Mouse (Mus musculus) C2C12 (cell line): ENCODE data around the gene Hoxa7. TPM values are rescaled to one million over a fixed set of nuclear protein-coding genes. Genes with fewer than 3 reads are reported as not detected.

Source experiments
- H3K27me3 ChIP-seq: one replicate; pipeline ENCODE4 v1.6.1; 2011; ENCODE audit not compliant: control insufficient read depth, insufficient read depth, insufficient read length
- H3K36me3 ChIP-seq: one replicate; pipeline ENCODE4 v1.6.1; 2011; ENCODE audit not compliant: control insufficient read depth, insufficient read depth
- H3K4me3 ChIP-seq: one replicate; pipeline ENCODE4 v1.5.1; 2011; ENCODE audit warnings: mild to moderate bottlenecking, control low read depth; ENCODE audit not compliant: poor library complexity, insufficient read depth, severe bottlenecking
- H3K79me2 ChIP-seq: one replicate; pipeline ENCODE4 v1.6.1; 2011; ENCODE audit not compliant: control insufficient read depth, insufficient read depth
- H3K79me3 ChIP-seq: one replicate; pipeline ENCODE4 v1.6.1; 2011; ENCODE audit warnings: low read depth, control low read depth
- H3ac ChIP-seq: one replicate; pipeline ENCODE3; 2011; ENCODE audit warnings: low read depth; ENCODE audit not compliant: control insufficient read depth, insufficient read length
- CEBPB ChIP-seq: IDR thresholded peaks from one replicate; pipeline ENCODE4 v1.6.1; 2011; ENCODE audit warnings: low read depth, mild to moderate bottlenecking, control low read depth, moderate library complexity
- CTCF ChIP-seq: IDR thresholded peaks from one replicate; pipeline ENCODE4 v1.5.1; 2011; ENCODE audit not compliant: control insufficient read depth, insufficient read depth, insufficient read length
- FOSL1 ChIP-seq: IDR thresholded peaks from one replicate; pipeline ENCODE4 v1.8.0; 2011; ENCODE audit warnings: mild to moderate bottlenecking, low read length; ENCODE audit not compliant: poor library complexity, insufficient read depth, severe bottlenecking
- MAX ChIP-seq: IDR thresholded peaks from one replicate; pipeline ENCODE4 v1.6.1; 2011; ENCODE audit warnings: mild to moderate bottlenecking, control low read depth
- MYOD1 ChIP-seq: IDR thresholded peaks from one replicate; pipeline ENCODE4 v1.6.1; 2011; ENCODE audit warnings: low read depth; ENCODE audit not compliant: control insufficient read depth, insufficient read length
- MYOG ChIP-seq: IDR thresholded peaks from one replicate; pipeline ENCODE4 v1.6.1; 2011; ENCODE audit not compliant: control insufficient read depth, insufficient read length; ENCODE audit errors: extremely low read depth
- USF1 ChIP-seq: IDR thresholded peaks from one replicate; pipeline ENCODE4 v1.6.1; 2011; ENCODE audit warnings: low read depth, mild to moderate bottlenecking, control low read depth, moderate library complexity
- polyA plus RNA-seq: library from polyadenylated mRNA; unstranded; fragments of >200 nt; fragmentation: generic; extraction: Trizol; gene quantifications from one replicate; pipeline ENCODE4 v1.2.1, GENCODE M21; 2012; ENCODE audit warnings: missing spikeins

The Hoxa7 gene
- polyA plus RNA-seq, 1 experiment: 7.5 TPM

- peaks cover 15% of the 10 kb centered on the region for H3K79me3 ChIP-seq
- H3K36me3 ChIP-seq: no peaks in the 10 kb centered on the region
- TF ChIP-seq FOSL1 (no peak), MAX (no peak), CEBPB (no peak), USF1 (peak; percentile 96)
- H3K4me3 ChIP-seq: peak overlapping the region; percentile 57
- peak overlapping the region; percentile 66 for H3ac ChIP-seq
- H3K79me2 ChIP-seq: peaks cover 57% of the 10 kb centered on the region
- H3K27me3 ChIP-seq: no peaks in the 10 kb centered on the region
Observed at GRCm38 (mm10) chr6:52217459-52217768, 4.2 kb downstream of the Hoxa7 start.

- Histone ChIP-seq H3K27me3 (no peaks in the 10 kb centered on the region), H3K36me3 (no peaks in the 10 kb centered on the region), H3K79me3 (peaks cover 19% of the 10 kb centered on the region), H3ac (peak overlapping the region; percentile 80), H3K4me3 (peak overlapping the region; percentile 57), H3K79me2 (peaks cover 58% of the 10 kb centered on the region)
- no peak for TF ChIP-seq FOSL1
- TF ChIP-seq CTCF: no peak
- no peak for TF ChIP-seq MAX
- TF ChIP-seq CEBPB: no peak
- no peak for TF ChIP-seq MYOG
- no peak for TF ChIP-seq MYOD1
- TF ChIP-seq USF1: no peak
Observed at GRCm38 (mm10) chr6:52216691-52217458, 4.8 kb downstream of the Hoxa7 start.

GRCm38 (mm10) chr6:52215771-52216535 lies 5.7 kb downstream of the Hoxa7 start:
- Histone ChIP-seq H3K79me2 (peaks cover 67% of the 10 kb centered on the region), H3K36me3 (no peaks in the 10 kb centered on the region), H3K79me3 (peaks cover 26% of the 10 kb centered on the region), H3K27me3 (no peaks in the 10 kb centered on the region), H3K4me3 (peak overlapping the region; percentile 57), H3ac (peak overlapping the region; percentile 47)
- TF ChIP-seq USF1: no peak
- TF ChIP-seq MYOD1: no peak
- TF ChIP-seq CTCF: no peak
- no peak for TF ChIP-seq MAX
- TF ChIP-seq FOSL1: no peak
- no peak for TF ChIP-seq CEBPB

- Histone ChIP-seq H3K79me2 (peaks cover 74% of the 10 kb centered on the region), H3K36me3 (no peaks in the 10 kb centered on the region), H3K27me3 (no peaks in the 10 kb centered on the region), H3K4me3 (no peak overlapping the region), H3K79me3 (peaks cover 34% of the 10 kb centered on the region), H3ac (no peak overlapping the region)
- no peak for TF ChIP-seq CEBPB
- TF ChIP-seq MAX: no peak
- TF ChIP-seq USF1: no peak
- TF ChIP-seq MYOD1: no peak
- TF ChIP-seq MYOG: no peak
- no peak for TF ChIP-seq CTCF
- no peak for TF ChIP-seq FOSL1
Observed at GRCm38 (mm10) chr6:52215070-52215469, 6.6 kb downstream of the Hoxa7 start.

- Histone ChIP-seq H3K79me3 (peaks cover 41% of the 10 kb centered on the region), H3K27me3 (no peaks in the 10 kb centered on the region), H3ac (no peak overlapping the region), H3K79me2 (peaks cover 74% of the 10 kb centered on the region), H3K36me3 (no peaks in the 10 kb centered on the region), H3K4me3 (no peak overlapping the region)
- no peak for TF ChIP-seq MYOD1
- TF ChIP-seq MAX: no peak
- TF ChIP-seq MYOG: no peak
Observed at GRCm38 (mm10) chr6:52214271-52214670, 7.4 kb downstream of the Hoxa7 start.
